ENCODE assay signal across 14 mouse cellular contexts in the genomic region with DNA sequence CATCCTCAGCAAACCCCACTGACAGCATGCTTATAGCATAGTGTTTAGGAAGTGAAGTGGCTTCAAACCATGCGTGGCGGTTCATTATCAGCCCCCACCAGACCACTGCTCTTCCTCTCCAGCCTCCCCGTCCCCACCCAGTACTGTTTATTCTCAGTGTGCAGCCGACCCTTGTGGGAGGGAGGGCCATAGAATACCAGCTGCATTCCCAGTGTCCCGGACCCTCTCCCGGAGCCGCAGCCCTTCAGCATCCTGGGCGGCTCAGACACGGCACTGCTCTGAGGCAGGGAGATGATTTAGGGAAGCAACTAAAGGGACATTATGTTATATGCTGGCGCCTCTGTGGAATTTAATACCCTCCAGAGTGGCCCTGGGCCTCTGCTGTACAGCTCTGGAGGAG. TPM values are rescaled to one million over a fixed set of nuclear protein-coding genes. Genes with fewer than 3 reads are reported as not detected.
A peak's percentile ranks its signal among the peaks of the same experiment; 100 is the strongest.
DNase-seq lines count a peak whose midpoint lies in the region; ATAC-seq and TF ChIP-seq lines count a peak whose summit lies in the region.
"Had no signal": no experiment of that assay in that cellular context is flagged by ENCODE, and none has a peak within 500 bp of the region (broad histone marks: within the 10 kb centered on the region; RNA-seq: fewer than 3 reads in every experiment).

No protein-coding gene starts in this region.

- no peak overlapping the region for H3K4me3 ChIP-seq in heart, embryonic 12.5 days
- no peak overlapping the region for H3K4me3 ChIP-seq in lung, embryonic 14.5 days (ENCODE audit: low read depth, low read length)
- H3K4me3 ChIP-seq in hindbrain, embryonic 16.5 days (ENCODE audit: low read length) = no peak overlapping the region
- no peak overlapping the region for H3K4me3 ChIP-seq in midbrain, embryonic 15.5 days
- H3K4me3 ChIP-seq: limb, embryonic 13.5 days had no signal

- no peak for TF ChIP-seq CTCF in lung, embryonic 14.5 days (IDR thresholded peaks at IDR 0.05; ENCODE audit: low read depth)

- DNase-seq in heart, postnatal 14 days = no peak
- peak; percentile 28 for DNase-seq in lung, embryonic 14.5 days
- DNase-seq in lung, adult 18-20 months = no peak
- DNase-seq in spleen, postnatal 14 days (ENCODE audit: low spot score in 2 of 2) = no peak
- DNase-seq in thymus, adult 18-20 months = no peak
- DNase-seq: cerebellum, adult 2 months; kidney, adult 9 months; lung, postnatal 36 days; right cerebral cortex, adult 18-20 months had no signal

- no peak; the same call in 1 of the 2 replicates for ATAC-seq in heart, embryonic 12.5 days (ENCODE audit: insufficient number of reproducible peaks, low FRiP score)
- no peak for ATAC-seq in lung, embryonic 14.5 days (ENCODE audit: insufficient read depth)
- ATAC-seq in hindbrain, embryonic 16.5 days = no peak
- 0 out of 2 replicates have a peak, but pooled peaks have one; percentile 8 for ATAC-seq in midbrain, embryonic 15.5 days (replicated peaks)

- peak overlapping the region; percentile 38 for H3K4me2 ChIP-seq in heart, embryonic 12.5 days
- H3K4me2 ChIP-seq in lung, embryonic 14.5 days = no peak overlapping the region
- H3K4me2 ChIP-seq in hindbrain, embryonic 16.5 days (ENCODE audit: low read length) = no peak overlapping the region
- H3K4me2 ChIP-seq in midbrain, embryonic 15.5 days = no peak overlapping the region
- H3K4me2 ChIP-seq: limb, embryonic 13.5 days had no signal

- H3K27ac ChIP-seq in heart, embryonic 12.5 days (ENCODE audit: poor library complexity, severe bottlenecking) = no peak overlapping the region
- H3K27ac ChIP-seq in lung, embryonic 14.5 days (ENCODE audit: low read depth) = no peak overlapping the region
- no peak overlapping the region; the same call in 1 of the 2 replicates for H3K27ac ChIP-seq in hindbrain, embryonic 16.5 days (ENCODE audit: low read depth, low read length)
- 0 out of 2 replicates have a peak overlapping the region, but pooled peaks have one; percentile 31 for H3K27ac ChIP-seq in midbrain, embryonic 15.5 days
- H3K27ac ChIP-seq: limb, embryonic 13.5 days had no signal

- 0 out of 2 replicates have a peak overlapping the region, but pooled peaks have one; percentile 4 for H3K9ac ChIP-seq in heart, embryonic 12.5 days
- no peak overlapping the region for H3K9ac ChIP-seq in lung, embryonic 14.5 days
- H3K9ac ChIP-seq in hindbrain, embryonic 16.5 days (ENCODE audit: low read depth, low read length) = peak overlapping the region; percentile 14; the same call in 1 of the 2 replicates
- H3K9ac ChIP-seq in midbrain, embryonic 15.5 days = no peak overlapping the region
- H3K9ac ChIP-seq: limb, embryonic 13.5 days had no signal

- intact Hi-C loops in heart, postnatal 14 days (cut with DNase I) = no loop called here

- WGBS in heart, embryonic 12.5 days = 16% methylated on average over 10 of the region's 10 CpGs
- WGBS in lung, embryonic 14.5 days = 23% methylated on average over 10 of the region's 10 CpGs
- 32% methylated on average over 10 of the region's 10 CpGs for WGBS in hindbrain, embryonic 16.5 days
- WGBS in midbrain, embryonic 15.5 days = 39% methylated on average over 10 of the region's 10 CpGs

- H3K4me1 ChIP-seq in heart, embryonic 12.5 days (replicated peaks) = peaks cover 38% of the 10 kb centered on the region
- no peaks in the 10 kb centered on the region for H3K4me1 ChIP-seq in lung, embryonic 14.5 days (ENCODE audit: insufficient read depth)
- H3K4me1 ChIP-seq in hindbrain, embryonic 16.5 days (ENCODE audit: control insufficient read depth, insufficient read depth, low read depth, low read length) = peaks cover 21% of the 10 kb centered on the region
- H3K4me1 ChIP-seq in midbrain, embryonic 15.5 days = peaks cover 30% of the 10 kb centered on the region

- no peaks in the 10 kb centered on the region for H3K27me3 ChIP-seq in heart, embryonic 12.5 days (replicated peaks)
- H3K27me3 ChIP-seq in lung, embryonic 14.5 days (ENCODE audit: insufficient read depth, low read length) = no peaks in the 10 kb centered on the region
- no peaks in the 10 kb centered on the region for H3K27me3 ChIP-seq in hindbrain, embryonic 16.5 days (replicated peaks; ENCODE audit: control insufficient read depth, insufficient read depth, low read length)
- no peaks in the 10 kb centered on the region for H3K27me3 ChIP-seq in midbrain, embryonic 15.5 days (replicated peaks)

- H3K9me3 ChIP-seq in heart, embryonic 12.5 days (replicated peaks) = no peaks in the 10 kb centered on the region
- no peaks in the 10 kb centered on the region for H3K9me3 ChIP-seq in lung, embryonic 14.5 days (ENCODE audit: low read depth, low read length)
- H3K9me3 ChIP-seq in hindbrain, embryonic 16.5 days (ENCODE audit: control insufficient read depth, low read length) = no peaks in the 10 kb centered on the region
- no peaks in the 10 kb centered on the region for H3K9me3 ChIP-seq in midbrain, embryonic 15.5 days
- H3K9me3 ChIP-seq: limb, embryonic 13.5 days had no signal

- no peaks in the 10 kb centered on the region for H3K36me3 ChIP-seq in heart, embryonic 12.5 days
- H3K36me3 ChIP-seq in lung, embryonic 14.5 days (ENCODE audit: insufficient read depth) = no peaks in the 10 kb centered on the region
- no peaks in the 10 kb centered on the region for H3K36me3 ChIP-seq in hindbrain, embryonic 16.5 days (ENCODE audit: control insufficient read depth, insufficient read depth, low read length)
- no peaks in the 10 kb centered on the region for H3K36me3 ChIP-seq in midbrain, embryonic 15.5 days (replicated peaks)
- H3K36me3 ChIP-seq: limb, embryonic 13.5 days had no signal

RNA-seq across cellular contexts. Expression of gene Susd4, which starts 55.3 kb away (rescaled TPM):
- 4.7 and 5.3 TPM in 2 replicates for polyA plus RNA-seq in heart, embryonic 12.5 days (2016; fragmentation: Nextera tagmentation; extraction: Ambion mirVana)
- total RNA-seq in heart, postnatal 14 days (2021) = under 1 TPM; 0.51 to 0.60 TPM
- 20.6 and 20.9 TPM in 2 replicates for polyA plus RNA-seq in lung, embryonic 14.5 days (2014; fragmentation: Nextera tagmentation; extraction: Ambion mirVana)
- polyA plus RNA-seq in hindbrain, embryonic 16.5 days (2015; fragmentation: Nextera tagmentation; extraction: Ambion mirVana) = 83.1 and 85.0 TPM in 2 replicates
- polyA plus RNA-seq in midbrain, embryonic 15.5 days (2015; fragmentation: Nextera tagmentation; extraction: Ambion mirVana) = 77.3 and 81.8 TPM in 2 replicates
- total RNA-seq: MEL had no signal

Comparison
In these comparisons a context has a peak if more than half of its experiments do, and no peak if none do; other contexts are left out.
1. H3K9ac ChIP-seq: peak in heart, embryonic 12.5 days (single experiment) and hindbrain, embryonic 16.5 days (single experiment); none in lung, embryonic 14.5 days (single experiment) and midbrain, embryonic 15.5 days (single experiment).